Comparison of ENCODE assay signal across 8 mouse cellular contexts in the genomic region with DNA sequence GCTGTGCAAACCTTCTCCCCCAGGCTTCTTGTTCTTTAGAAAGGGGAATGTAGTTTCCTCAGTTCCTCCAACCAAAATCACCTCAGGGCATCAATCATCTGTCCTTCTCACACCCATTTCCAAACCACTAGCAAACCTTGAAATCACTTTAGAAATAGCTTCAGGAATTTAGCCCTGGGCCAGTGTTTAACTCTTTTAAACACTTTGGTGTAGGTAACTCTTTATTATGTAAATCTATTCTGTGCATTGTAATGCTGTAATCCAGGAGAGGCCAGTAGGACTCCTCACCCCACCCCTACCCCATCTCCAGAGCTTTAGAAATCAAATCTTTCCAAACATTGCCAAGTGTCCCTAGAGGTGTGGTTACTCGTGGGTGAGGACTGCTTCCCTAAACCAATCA.
"Had no signal": no experiment of that assay in that cellular context is flagged by ENCODE, and none has a peak within 500 bp of the region (broad histone marks: within the 10 kb centered on the region; RNA-seq: fewer than 3 reads in every experiment).

No protein-coding gene starts in this region.

- DNase-seq: lung, adult 18-20 months; lung, embryonic 14.5 days; lung, postnatal 14 days; lung, postnatal 36 days; right cerebral cortex, postnatal 14 days; thymus, adult 2 months; thymus, postnatal 25 days; thymus, postnatal 4 days had no signal
